Mouse (Mus musculus) CD4-positive, CD25-positive, alpha-beta regulatory T cell, adult 2 months (primary cell): ENCODE results near the gene Cdk4.

ENCODE experiments used
- DNase-seq: peaks from one replicate; pipeline ENCODE4 v3.0.0-alpha.2; 2012; ENCODE audit warnings: low read depth, low spot score

Gene Cdk4

GRCm38 (mm10) chr10:127075080-127075479 lies 11.7 kb downstream of the Cdk4 start, which contains the start of gene Agap2:
Gene Agap2 (plus strand): TSS chr10:127075284.
- peak; percentile 92 for DNase-seq

GRCm38 (mm10) chr10:127075651-127076050 lies 12.3 kb downstream of the Cdk4 start:
- no peak for DNase-seq

DNA sequence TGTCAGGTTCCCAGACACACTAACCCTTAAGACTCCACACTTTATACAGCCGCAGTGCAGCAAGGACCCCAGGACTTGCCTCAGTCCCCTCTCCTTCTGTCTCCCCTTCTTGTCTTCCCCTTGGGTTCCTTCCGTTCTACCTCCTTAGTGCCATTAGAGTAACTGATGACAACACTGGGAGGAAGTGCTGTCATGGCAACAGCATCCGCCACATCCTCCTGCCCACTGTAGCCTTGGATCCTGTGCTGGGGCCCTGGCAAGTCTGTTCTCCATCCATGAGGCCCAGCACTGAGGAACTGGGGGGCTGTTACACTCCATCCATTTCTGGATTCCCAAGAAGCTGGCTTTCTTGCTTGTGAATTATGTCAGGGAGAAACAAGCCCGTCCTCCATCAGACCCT lies 12.7 kb downstream of the Cdk4 start:
- peak; percentile 90 for DNase-seq

DNA sequence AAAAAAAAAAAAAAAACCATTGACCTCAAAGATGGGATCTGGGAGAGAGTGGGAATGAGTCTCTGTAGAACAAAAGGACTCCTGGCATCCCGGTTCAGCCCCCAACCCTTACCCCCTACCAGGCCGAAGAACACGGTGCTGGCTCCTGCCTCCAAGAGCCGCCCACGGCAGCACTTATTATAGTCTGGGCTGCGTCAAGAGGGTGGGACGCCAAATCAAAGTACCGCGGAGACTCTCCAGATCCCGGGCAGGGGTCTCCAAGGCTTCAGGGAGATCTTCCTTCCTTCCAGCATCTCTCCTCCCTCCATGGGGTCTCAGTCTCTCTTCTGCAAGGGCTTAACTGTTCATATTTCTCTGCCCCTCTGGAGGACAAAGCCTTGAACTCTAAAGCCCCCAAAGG lies 14.2 kb downstream of the Cdk4 start:
- DNase-seq, result no peak

DNA sequence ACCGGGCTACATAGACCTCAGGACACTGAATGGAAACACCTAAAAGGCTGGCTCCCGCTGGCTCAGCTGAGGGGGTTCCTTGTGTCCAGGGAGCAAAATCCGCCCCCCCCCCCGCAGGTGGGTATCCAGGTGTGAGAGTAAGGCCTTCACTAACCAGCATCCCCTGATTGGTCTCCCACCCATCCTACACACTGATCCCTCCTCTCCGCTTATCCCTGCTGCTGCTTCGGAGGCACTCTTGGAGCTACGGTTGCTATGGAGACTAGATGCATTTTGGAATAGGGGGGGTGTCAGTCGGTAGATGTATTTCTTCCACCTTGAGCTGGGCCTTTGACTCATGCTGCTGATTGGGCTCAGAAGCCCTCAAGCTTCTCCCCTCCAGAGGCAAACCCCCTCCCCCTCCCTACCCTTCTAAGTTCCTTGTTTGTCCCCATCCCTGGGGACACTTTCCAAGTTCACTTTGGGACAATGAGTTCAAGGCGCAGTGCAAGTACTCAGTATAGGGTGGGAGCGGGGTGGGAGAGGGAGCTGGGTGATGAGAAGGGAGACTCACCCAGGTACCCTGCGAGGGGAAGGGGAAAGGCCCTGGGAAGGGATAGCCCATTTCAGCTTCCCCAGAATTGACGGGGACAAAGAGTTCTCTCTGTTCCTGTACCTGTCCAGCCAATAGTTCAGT lies 14.8 kb downstream of the Cdk4 start:
- DNase-seq, result no peak

- no peak for DNase-seq
These were observed 15.6 kb downstream of the Cdk4 start for GRCm38 (mm10) chr10:127078677-127079575.

- no peak for DNase-seq
These were observed 16.5 kb downstream of the Cdk4 start for GRCm38 (mm10) chr10:127079665-127080391.

GRCm38 (mm10) chr10:127080901-127081780 lies 17.8 kb downstream of the Cdk4 start:
- no peak for DNase-seq

DNA sequence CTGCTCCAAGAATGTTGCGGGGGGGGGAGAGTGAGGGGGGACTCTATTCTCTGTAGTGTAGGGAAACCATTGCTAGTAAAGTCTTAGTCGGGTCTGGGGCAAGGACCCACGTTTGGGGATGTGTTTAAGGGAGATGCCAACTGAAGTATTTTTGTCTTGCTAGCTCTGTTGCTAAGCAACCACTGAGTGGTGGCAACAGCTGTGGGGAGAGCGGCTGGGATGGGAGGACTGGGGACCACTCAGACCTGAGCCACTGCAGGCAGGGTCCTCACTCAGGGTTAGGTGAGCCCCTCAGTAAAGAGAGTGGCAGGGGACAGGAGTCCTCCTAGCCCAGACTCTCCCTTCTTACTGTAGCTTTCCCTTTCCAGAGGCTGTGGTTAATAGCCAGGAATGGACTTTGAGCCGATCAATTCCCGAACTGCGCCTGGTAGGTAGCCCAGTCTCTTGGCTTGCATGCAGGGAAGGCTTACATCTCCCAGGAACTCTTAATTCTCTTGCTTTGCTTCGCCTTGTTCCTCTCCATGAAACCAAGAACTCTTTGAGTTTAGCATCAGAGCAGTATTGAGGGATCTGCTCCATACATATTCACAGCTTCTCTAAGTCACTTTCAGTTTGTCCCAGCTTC lies 18.8 kb downstream of the Cdk4 start:
- no peak for DNase-seq

DNA sequence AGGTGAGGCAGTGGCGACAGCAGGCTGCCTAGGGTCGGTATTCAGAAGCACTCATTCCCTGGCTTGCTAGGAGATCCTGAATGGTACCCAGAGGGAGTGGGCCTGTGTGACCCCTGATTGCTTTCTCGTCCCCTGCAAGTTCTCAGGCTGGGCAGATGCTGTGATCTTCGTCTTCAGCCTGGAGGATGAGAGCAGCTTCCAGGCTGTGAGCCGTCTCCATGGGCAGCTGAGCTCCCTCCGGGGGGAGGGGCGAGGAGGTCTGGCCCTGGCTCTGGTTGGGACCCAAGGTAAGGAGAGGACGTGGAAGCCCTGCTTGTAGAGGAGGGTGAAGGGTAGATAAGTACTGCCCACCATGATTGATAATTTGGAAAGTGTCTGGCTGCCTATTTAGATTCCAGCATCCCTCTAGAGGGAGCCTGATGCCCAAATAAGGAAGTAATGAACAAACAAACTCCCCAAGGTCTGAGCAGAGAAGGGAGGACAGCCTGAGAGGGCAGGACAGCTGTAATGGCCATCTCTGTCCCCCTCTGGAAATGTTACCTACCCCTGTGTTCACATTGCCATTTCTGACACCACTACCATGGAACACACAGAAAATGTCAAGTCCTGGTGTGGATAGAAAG lies 20.1 kb downstream of the Cdk4 start:
- no peak for DNase-seq

- no peak for DNase-seq
These were observed 20.6 kb downstream of the Cdk4 start for GRCm38 (mm10) chr10:127083915-127084306.

- DNase-seq, result no peak
These were observed 21.7 kb downstream of the Cdk4 start for GRCm38 (mm10) chr10:127085052-127085451.

DNA sequence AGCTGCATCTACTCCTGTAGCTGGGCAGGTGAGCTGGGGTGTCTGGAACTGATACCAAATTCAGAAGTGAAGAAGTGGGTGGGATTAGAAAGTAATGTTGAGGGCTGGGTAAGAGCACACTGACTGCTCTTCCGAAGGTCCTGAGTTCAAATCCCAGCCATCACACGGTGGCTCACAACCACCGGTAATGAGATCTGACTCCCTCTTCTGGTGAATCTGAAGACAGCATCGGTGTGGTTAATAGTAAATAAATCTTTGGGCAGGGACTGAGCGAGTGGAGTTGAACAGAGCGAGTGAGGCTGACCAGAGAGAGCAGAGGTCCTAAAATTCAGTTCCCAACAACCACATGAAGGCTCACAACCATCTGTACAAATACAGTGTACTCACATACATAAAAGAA lies 22.3 kb downstream of the Cdk4 start:
- no peak for DNase-seq

DNA sequence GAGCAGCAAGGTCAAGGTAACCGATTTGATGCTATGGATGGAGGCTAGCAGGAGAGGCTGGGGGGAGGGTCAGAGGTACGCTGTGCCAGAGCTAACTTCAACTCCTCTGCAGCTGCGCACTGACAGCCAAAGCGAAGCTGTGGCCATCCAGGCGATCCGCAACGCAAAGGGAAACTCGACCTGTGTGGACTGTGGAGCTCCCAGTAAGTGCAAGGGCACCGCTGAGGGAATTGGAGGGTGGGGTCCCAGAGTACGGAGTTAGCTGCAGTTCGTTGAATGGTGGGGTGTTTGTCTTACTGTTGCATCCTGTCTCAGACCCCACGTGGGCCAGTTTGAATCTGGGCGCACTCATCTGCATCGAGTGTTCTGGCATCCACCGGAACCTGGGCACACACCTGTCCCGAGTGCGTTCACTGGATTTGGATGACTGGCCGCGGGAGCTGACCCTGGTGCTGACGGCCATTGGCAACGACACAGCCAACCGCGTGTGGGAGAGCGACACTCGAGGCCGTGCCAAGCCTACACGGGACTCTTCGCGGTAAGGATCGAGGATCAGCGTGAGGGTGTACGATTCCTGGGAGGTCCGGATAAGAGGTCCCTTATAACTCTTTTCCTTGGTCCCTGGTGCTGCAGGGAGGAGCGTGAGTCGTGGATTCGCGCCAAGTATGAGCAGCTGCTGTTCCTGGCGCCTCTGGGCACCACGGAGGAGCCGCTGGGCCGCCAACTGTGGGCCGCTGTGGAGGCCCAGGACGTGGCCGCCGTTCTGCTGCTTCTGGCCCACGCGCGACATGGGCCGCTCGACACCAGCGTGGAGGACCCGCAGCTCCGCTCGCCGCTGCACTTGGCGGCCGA lies 27.5 kb downstream of the Cdk4 start:
- no peak for DNase-seq

- no peak for DNase-seq
These were observed 28.4 kb downstream of the Cdk4 start for GRCm38 (mm10) chr10:127091507-127092396.

DNA sequence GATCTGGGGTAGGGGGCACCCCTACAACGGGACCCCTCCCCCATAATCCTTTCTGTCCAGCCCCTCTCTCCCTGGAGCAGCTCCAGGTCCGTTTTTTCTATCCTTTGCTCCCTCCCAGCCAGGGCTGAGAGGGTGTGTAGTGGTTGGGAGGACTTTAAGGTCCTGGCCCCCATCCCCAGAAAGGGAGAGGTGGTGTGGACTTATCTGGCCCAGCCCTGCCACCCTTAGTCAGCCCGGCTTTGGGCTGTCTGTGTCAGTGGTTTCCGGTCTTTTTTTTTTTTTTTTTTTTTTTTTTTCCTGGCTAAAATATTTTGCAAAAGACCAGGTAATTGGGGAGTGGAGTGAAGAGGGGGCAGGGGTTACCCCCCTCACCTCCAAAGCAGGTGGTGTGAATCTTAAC lies 29.4 kb downstream of the Cdk4 start:
- no peak for DNase-seq

- DNase-seq, result no peak
These were observed 31.1 kb downstream of the Cdk4 start for GRCm38 (mm10) chr10:127094382-127094802.

DNA sequence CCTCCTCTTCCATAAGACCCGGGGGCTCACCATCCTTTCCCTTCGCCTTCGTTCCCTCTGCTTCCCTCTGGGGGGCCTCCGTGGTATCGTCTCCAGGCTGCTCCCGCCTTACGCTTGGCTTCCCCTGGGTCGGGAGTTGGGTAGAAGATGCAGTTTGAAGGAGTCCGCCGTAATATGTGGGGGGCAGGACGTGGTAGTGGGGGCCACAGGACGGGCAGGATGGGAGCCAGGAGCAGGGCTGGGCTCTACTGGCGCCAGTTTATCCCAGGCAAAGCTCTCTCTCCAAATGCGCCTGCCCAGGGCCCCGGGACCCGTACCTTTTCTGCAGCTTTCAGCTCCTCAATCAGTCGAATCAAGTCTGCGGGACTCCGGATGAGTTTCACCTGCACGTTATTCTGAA lies 35.2 kb downstream of the Cdk4 start:
- DNase-seq, result no peak
